Mouse (Mus musculus): ENCODE data around the gene Zmiz1.

DNA sequence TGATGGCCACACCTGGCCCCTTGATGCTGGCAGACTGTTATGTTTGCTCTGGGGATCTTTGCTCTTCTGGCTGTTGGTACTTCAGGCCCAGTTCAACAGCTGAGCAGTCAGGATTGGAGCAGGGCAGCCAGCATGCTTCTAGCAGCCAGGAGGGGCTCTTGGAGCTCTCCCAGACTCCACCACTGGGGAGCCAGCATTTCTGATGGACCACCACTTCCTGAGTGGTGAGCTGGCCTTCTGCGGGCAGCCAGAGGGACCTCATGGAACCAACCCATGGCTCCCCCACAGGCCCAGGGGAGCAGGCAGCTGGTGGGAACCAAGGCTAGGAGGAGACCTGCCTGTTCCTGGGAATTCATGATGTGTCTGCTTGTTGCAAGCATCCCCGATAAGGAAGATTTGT, 94.4 kb downstream of the Zmiz1 start:
- no peak for TF ChIP-seq CTCF (IDR thresholded peaks at IDR 0.05; ENCODE audit: low read depth, low read length)
- no peak for TF ChIP-seq POLR2A (IDR thresholded peaks at IDR 0.05; ENCODE audit: borderline replicate concordance, low read depth, low read length)

Data from bone marrow macrophage, adult 2 months (primary cell).